Mouse (Mus musculus): ENCODE results near the gene Elk4. TPM values are rescaled to one million over a fixed set of nuclear protein-coding genes. Genes with fewer than 3 reads are reported as not detected.

Elk4 gene
- polyA plus RNA-seq, 1 experiment from 2014 or later = 12.8 TPM

DNA sequence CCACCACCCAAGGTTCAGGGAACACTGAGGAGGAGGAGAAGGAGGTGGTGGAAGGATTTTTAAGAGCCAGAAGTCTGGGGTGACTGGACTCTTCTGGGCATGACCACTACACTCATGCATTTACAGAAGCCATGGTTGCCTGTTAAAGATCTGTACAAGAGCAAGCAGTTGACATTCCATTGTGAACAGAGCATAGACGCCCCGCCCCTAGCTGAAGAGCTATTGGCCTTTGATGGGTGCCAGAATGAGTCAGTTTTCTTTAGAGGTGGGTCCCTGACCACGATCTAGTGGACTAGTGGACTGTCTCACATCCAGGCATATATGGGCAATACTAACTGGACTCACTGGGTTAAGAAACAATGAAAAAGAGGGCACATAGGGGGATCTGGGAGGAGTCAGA lies 1.4 kb upstream of the Elk4 start:
- Histone ChIP-seq H3K4me2 (no peak overlapping the region), H3K4me1 (peaks cover 32% of the 10 kb centered on the region), H3K27me3 (replicated peaks) (no peaks in the 10 kb centered on the region), H3K27ac (replicated peaks) (no peak overlapping the region), H3K9me3 (no peaks in the 10 kb centered on the region), H3K36me3 (no peaks in the 10 kb centered on the region), H3K9ac (no peak overlapping the region), H3K4me3 (no peak overlapping the region)
- WGBS = 69% methylated on average over 3 of the region's 3 CpGs
- ATAC-seq (ENCODE audit: extremely low read depth, insufficient number of reproducible peaks, low FRiP score, low TSS enrichment) = no peak

DNA sequence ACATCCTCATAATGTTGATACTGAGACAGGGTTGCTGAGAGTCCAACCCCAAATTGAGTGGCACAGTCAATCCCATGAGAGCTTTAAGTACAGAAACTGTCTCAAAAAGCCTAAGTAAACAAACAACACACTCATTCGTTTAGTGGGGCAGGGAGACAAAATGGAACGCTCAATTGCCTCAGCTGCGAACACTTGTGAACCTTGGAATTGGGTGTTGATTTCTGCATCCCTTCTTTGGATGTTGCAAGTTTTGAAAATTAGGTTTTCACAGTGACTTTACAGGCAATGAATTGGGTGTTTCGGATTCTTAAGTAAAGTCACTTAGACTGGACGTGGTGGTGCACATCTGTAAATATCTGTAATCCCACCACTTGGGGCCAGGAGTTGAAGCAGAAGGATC lies 686 bp upstream of the Elk4 start:
- Histone ChIP-seq H3K9me3 (no peaks in the 10 kb centered on the region), H3K27ac (replicated peaks) (peak overlapping the region; percentile 100), H3K9ac (peak overlapping the region; percentile 87), H3K27me3 (replicated peaks) (no peaks in the 10 kb centered on the region), H3K4me3 (peak overlapping the region; percentile 89), H3K36me3 (no peaks in the 10 kb centered on the region), H3K4me2 (peak overlapping the region; percentile 78), H3K4me1 (peaks cover 32% of the 10 kb centered on the region)
- 31% methylated on average over 5 of the region's 5 CpGs for WGBS
- ATAC-seq (ENCODE audit: extremely low read depth, insufficient number of reproducible peaks, low FRiP score, low TSS enrichment) = no peak

GRCm38 (mm10) chr1:132007828-132008827 lies 721 bp downstream of the Elk4 start:
- WGBS = under 1% methylated on average over 69 of the region's 72 CpGs
- Histone ChIP-seq H3K4me2 (peak overlapping the region; percentile 78), H3K36me3 (no peaks in the 10 kb centered on the region), H3K4me3 (peak overlapping the region; percentile 89), H3K9ac (peak overlapping the region; percentile 87), H3K9me3 (no peaks in the 10 kb centered on the region), H3K27me3 (replicated peaks) (no peaks in the 10 kb centered on the region), H3K4me1 (peaks cover 32% of the 10 kb centered on the region), H3K27ac (replicated peaks) (peak overlapping the region; percentile 100)
- ATAC-seq (ENCODE audit: extremely low read depth, insufficient number of reproducible peaks, low FRiP score, low TSS enrichment) = peak; percentile 87

DNA sequence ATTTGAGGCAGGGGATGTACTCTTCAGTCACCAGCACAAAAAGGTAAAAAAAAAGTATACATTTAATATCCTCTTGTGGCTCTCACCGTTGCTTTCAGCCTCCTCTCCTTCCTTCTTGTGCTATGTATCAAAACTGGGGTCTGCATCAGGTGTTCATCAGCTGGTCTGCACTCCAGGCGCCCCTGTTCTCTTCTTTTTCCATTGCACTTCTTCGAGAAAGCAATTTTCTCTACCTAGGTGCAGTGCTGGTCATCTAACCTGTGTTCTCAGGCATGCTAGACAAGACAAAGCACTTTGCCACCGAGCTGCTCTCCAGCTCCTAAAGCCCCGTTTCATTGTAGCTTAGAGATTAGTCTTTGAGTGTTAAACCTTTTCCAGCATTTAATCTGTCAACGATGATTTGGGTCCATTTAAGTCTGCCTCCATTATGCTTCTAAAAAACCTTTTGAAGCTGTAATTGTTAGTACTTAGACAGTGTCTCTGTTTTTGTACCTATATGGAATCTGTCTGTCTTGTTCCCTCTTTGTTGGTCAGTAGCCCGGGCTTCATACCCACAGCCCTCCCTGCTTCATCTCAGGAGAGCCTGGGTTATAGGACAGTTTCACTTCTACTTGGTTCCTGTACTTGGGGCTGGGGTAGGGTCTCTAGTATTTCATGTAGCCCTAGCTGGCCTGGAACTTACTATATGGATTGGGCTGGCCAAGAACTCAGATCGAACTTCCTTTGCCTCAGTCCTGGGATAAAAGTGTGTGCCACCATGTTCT lies 1.7 kb downstream of the Elk4 start:
- Histone ChIP-seq H3K4me1 (peaks cover 27% of the 10 kb centered on the region), H3K9me3 (no peaks in the 10 kb centered on the region), H3K27me3 (replicated peaks) (no peaks in the 10 kb centered on the region), H3K9ac (peak overlapping the region; percentile 87), H3K4me2 (peak overlapping the region; percentile 78), H3K27ac (replicated peaks) (peak overlapping the region; percentile 100), H3K4me3 (peak overlapping the region; percentile 89), H3K36me3 (peaks cover under 1% of the 10 kb centered on the region)
- 44% methylated on average over 8 of the region's 8 CpGs for WGBS
- ATAC-seq (ENCODE audit: extremely low read depth, insufficient number of reproducible peaks, low FRiP score, low TSS enrichment) = no peak

DNA sequence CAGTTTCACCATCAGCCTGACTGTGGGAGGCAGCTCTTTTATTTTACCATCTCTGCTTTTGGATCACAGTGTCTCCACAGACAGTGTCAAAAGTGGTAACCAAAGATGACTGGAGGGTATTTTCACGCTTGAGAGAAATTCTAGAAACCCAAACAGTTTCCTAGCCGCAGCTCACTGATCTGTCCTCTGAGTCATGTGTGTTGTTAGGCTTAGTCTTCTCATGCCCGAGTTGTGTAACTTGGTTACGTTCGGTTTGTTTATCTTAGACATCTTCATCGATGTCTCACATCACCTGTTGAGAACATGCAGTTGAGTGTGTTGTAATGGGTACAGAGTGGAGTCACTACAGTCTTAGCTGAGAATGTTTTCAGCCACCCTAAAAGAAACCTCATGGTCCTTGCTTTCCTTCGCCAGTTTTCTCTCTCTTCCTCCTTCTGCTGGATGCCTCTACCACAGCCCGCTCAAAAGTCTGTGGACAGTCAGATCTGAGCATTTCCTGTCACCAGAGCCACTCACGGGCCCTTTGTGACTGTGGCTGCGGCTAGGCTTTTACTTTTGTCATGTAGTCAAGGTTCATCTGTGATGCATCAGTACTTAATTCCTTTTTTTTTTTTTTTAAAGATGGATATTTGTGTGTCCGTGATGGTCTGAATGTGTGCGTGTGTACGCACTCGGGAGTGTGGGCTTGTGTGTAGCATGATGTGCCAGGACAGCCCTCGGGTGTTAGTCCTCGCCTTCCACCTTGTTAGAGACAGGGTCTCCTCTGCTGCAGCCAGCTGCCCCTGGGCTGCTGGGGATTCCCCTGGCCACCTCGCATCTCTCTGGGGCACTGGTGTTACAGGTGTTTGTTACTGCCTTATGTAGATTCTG lies 3.5 kb downstream of the Elk4 start:
- H3K27ac ChIP-seq (replicated peaks) = no peak overlapping the region

GRCm38 (mm10) chr1:132011785-132012184 lies 4.4 kb downstream of the Elk4 start:
- no peak overlapping the region for H3K9ac ChIP-seq
- no peak overlapping the region for H3K4me2 ChIP-seq
- peaks cover 25% of the 10 kb centered on the region for H3K36me3 ChIP-seq
- WGBS = 70% methylated on average over 2 of the region's 2 CpGs
- H3K4me1 ChIP-seq = peaks cover 23% of the 10 kb centered on the region
- no peak overlapping the region for H3K27ac ChIP-seq (replicated peaks)
- no peaks in the 10 kb centered on the region for H3K9me3 ChIP-seq
- H3K4me3 ChIP-seq = no peak overlapping the region
- ATAC-seq (ENCODE audit: extremely low read depth, insufficient number of reproducible peaks, low FRiP score, low TSS enrichment) = no peak
- no peaks in the 10 kb centered on the region for H3K27me3 ChIP-seq (replicated peaks)

More for the DNA sequence above, 3.5 kb downstream of the Elk4 start:
- Histone ChIP-seq H3K9me3 (no peaks in the 10 kb centered on the region), H3K4me2 (no peak overlapping the region), H3K4me1 (peaks cover 27% of the 10 kb centered on the region), H3K9ac (no peak overlapping the region), H3K4me3 (no peak overlapping the region), H3K36me3 (peaks cover 18% of the 10 kb centered on the region), H3K27me3 (replicated peaks) (no peaks in the 10 kb centered on the region)
- WGBS = 83% methylated on average over 17 of the region's 17 CpGs
- no peak for ATAC-seq (ENCODE audit: extremely low read depth, insufficient number of reproducible peaks, low FRiP score, low TSS enrichment)

GRCm38 (mm10) chr1:132012861-132013260 lies 5.5 kb downstream of the Elk4 start:
- Histone ChIP-seq H3K4me2 (no peak overlapping the region), H3K9ac (no peak overlapping the region), H3K9me3 (no peaks in the 10 kb centered on the region), H3K27ac (replicated peaks) (no peak overlapping the region), H3K36me3 (peaks cover 36% of the 10 kb centered on the region), H3K4me3 (no peak overlapping the region), H3K27me3 (replicated peaks) (no peaks in the 10 kb centered on the region), H3K4me1 (peaks cover 25% of the 10 kb centered on the region)
- ATAC-seq (ENCODE audit: extremely low read depth, insufficient number of reproducible peaks, low FRiP score, low TSS enrichment) = no peak
- 87% methylated on average over 8 of the region's 8 CpGs for WGBS

GRCm38 (mm10) chr1:132014800-132015199 lies 7.4 kb downstream of the Elk4 start:
- ATAC-seq (ENCODE audit: extremely low read depth, insufficient number of reproducible peaks, low FRiP score, low TSS enrichment) = no peak
- H3K4me2 ChIP-seq = no peak overlapping the region
- H3K4me3 ChIP-seq = no peak overlapping the region
- H3K36me3 ChIP-seq = peaks cover 55% of the 10 kb centered on the region
- 100% methylated on average over 1 of the region's 1 CpGs for WGBS
- H3K4me1 ChIP-seq = peaks cover 12% of the 10 kb centered on the region
- H3K27me3 ChIP-seq (replicated peaks) = no peaks in the 10 kb centered on the region
- H3K9ac ChIP-seq = no peak overlapping the region
- no peak overlapping the region for H3K27ac ChIP-seq (replicated peaks)
- no peaks in the 10 kb centered on the region for H3K9me3 ChIP-seq

DNA sequence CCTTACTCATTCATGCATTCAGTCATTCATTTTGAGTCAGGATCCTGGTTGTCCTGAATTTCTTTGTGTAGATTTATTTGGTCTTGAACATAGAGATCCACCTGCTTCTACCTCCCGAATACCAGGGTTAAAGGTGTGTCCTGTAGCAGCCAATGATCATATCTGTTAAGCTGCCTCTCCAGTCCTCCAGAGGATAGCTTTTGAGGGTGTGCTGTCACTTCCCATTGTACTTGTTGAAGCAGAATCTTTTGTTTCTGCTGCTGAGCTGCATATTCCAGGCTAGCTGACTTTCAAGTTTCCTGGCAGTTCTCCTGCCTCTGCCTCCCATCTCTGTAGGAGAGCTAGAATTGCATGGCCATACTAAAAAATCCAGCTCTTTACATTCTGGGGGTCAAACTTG lies 9.3 kb downstream of the Elk4 start:
- Histone ChIP-seq H3K4me1 (peaks cover 4% of the 10 kb centered on the region; the same call in 1 of the 2 replicates), H3K36me3 (peaks cover 72% of the 10 kb centered on the region), H3K27ac (replicated peaks) (no peak overlapping the region), H3K4me2 (no peak overlapping the region), H3K4me3 (no peak overlapping the region), H3K9me3 (no peaks in the 10 kb centered on the region), H3K27me3 (replicated peaks) (no peaks in the 10 kb centered on the region), H3K9ac (no peak overlapping the region)
- no peak for ATAC-seq (ENCODE audit: extremely low read depth, insufficient number of reproducible peaks, low FRiP score, low TSS enrichment)
- WGBS = 87% methylated on average over 1 of the region's 1 CpGs

GRCm38 (mm10) chr1:132019876-132020275 lies 12.5 kb downstream of the Elk4 start:
- no peak for ATAC-seq (ENCODE audit: extremely low read depth, insufficient number of reproducible peaks, low FRiP score, low TSS enrichment)
- Histone ChIP-seq H3K27ac (replicated peaks) (no peak overlapping the region), H3K9me3 (no peaks in the 10 kb centered on the region), H3K4me3 (no peak overlapping the region), H3K27me3 (replicated peaks) (no peaks in the 10 kb centered on the region), H3K4me2 (no peak overlapping the region), H3K9ac (no peak overlapping the region), H3K36me3 (peaks cover 94% of the 10 kb centered on the region), H3K4me1 (peaks cover 4% of the 10 kb centered on the region; the same call in 1 of the 2 replicates)
- WGBS = 90% methylated on average over 7 of the region's 7 CpGs

Data from heart, embryonic 13.5 days (tissue).